Mouse (Mus musculus) T-helper 1 cell (primary cell): Measurements from ENCODE around the gene H2al1a.
"Not testable (repeated sequence)": the region's sequence is repeated elsewhere in the genome, so short reads cannot be mapped to it uniquely, and the experiment has no call there.

Experiments
- in situ Hi-C: fragments of 300-600 bp; cut with MboI, MseI; formaldehyde crosslinking; loops from one replicate; pipeline ENCODE4 v1.15.1; 2025; ENCODE audit warnings: high pct_unique_total_duplicates

Gene H2al1a

DNA sequence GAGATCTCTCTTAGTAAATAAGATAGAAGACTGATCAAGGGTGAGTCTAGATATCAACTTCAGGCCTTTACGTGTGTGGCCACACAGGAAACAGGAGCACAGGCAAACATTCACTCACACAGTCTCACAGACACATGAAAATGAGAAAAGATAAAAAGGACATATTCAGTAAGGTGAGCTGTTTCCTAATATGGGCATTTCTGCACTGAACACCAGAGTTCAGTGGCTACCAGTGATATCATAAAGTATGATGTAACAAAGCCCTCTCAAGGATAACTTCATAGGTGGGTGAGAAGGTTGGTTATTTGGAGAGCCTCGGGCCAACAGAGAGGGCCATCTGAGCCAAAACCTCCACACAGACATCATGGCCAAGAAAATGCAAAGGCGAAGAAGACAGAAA is at the start of gene H2al1a:
Gene H2al1a, plus strand, starts transcription at position 301 of the 400 bp plus-strand sequence.
- in situ Hi-C loops, result not testable (repeated sequence)

DNA sequence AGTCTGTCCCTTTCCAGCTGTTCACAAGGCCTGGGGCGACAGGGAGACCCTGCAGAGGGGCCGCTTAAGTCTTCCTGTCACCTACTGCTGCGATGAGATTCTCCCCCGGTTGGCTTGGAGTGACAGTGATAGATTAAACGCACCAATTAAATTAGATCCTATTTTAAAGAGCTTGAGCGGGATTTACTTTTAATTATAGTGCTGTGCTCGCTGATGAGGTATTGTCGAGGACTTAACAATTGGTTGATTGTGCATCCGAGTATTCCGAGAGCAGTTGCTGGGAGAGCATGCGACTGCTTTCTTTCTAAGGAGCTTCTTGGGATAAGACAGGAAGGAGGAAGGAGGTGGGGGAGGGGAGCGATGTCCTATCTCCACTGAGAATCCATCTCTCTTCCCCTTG is 48.9 kb upstream of the H2al1a start:
- in situ Hi-C loops, result no loop called here

DNA sequence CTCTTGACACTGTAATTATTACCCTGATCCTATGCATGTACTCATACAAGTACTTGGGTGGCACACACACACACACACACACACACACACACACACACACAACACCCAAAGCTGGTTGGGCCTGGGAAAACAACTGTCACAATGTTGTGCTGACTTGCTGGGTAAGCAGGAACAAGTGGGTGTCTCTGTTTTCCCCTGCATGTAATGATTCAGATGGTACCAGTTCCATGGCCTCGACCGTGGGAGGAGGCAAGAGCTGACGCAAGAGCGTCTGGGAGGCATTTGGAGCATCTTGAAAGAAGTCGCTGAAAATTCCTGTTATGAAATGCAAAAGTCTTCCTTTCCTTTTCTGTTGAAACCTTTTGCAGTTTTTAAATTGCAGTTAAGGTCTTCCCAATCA is 45.0 kb upstream of the H2al1a start:
- in situ Hi-C loops, result no loop called here

DNA sequence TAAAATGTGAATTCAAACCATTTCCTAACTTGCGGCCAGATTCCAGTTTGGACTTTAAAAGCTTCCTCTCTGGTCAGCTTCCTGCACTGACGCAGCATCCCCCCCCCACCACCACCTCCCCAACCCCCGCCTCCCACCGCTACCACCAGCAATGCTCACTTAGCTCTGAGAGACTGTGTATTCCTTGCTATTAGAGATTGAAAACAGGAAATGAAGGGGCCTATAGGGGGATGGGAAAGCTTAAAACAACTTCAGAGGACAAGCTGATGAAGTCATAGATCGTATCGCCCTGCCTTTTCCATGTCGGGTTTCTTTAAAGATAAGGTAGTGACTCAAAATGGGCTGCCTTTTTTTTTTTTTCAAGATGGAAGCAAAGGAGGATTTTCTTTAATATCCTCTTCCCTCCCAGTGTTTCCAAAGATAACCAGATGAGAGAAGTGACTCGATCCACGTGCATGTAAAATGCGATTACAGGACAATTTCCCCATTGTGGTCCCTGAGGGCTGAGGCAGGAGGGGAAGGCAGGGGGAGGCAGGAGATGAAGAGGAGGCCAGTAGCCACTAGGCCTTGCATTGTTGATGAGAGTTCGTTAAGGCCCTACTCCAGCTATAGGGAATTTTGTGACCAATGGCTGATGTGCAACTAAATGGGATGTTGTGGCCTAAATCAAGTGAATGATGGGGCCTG is 44.4 kb upstream of the H2al1a start:
- in situ Hi-C loops, result no loop called here

DNA sequence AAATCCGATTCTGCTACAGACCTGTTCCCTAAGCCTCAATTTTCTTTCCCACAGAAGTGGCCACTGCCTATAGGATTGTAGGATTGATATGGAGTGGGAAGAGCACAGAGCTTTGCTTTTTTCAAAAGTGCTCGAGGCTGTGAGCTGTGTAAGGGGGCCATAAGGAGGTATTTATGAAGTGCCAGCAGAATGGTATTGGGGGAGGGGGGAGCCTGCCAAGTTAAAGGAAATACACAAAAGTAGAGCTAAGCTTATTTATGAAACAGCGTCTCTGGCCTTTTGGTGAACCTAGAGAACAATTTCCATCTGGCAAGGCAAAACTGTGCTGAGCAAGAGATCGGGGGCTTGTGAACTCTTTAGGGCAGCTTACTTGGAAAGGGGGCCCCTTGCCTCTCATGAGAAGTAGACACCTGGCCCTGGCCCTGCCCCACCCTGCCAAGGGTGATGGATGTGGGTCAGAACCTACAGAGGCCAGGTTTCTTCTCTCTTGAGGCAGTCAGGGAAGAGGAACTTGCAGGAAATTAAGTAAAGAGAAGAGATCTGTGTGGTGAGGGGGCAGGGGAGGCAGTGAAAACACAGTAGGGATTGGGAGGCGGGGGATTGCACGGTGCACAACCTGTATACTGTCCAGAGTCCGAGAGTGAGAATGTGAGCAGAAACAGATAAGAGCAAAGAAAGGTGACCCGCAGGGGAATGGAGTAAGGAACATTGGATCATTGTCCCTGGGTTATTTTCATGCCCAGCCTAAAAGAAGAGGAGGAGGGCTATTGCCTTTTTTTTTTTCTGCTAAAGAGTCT is 43.3 kb upstream of the H2al1a start:
- in situ Hi-C loops, result no loop called here

DNA sequence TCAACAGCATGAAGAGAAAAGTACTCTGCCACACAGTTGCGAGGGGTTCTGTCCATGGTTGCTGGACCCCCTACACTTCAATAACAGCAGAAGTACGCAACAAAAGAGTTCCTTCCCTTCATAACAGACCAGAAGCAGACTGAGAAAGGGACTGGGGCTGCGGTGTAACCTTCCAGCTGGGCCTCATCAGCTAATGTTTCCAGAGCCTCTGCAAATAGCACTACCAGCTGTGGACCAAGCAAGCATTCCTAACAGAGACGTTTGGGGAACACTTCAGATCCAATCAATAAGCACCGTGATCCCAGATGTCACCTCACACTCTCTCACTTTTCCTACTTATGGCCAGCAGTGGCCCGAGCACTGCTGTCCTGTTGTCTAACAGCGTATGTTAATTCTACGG is 34.1 kb upstream of the H2al1a start:
- in situ Hi-C loops, result no loop called here

DNA sequence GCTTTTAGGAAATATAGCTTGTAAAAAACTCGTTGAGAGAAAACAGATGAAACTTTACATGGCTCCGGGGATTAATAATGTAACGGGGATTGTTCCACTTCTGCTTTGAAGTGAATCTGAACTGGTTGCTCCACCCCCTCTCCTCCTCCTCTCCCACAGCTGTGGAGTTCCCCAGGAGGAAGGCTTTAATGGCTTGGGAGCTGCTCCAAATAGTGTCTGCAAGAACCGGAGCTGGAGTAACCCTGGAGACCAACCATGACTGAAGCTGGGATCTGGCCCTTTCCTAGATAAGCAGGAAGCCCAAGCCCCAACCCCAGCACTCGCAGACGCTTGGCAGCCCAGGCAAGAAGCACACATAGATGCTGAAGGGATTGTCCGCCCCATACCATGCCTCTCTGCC is 31.3 kb upstream of the H2al1a start:
- in situ Hi-C loops, result no loop called here

DNA sequence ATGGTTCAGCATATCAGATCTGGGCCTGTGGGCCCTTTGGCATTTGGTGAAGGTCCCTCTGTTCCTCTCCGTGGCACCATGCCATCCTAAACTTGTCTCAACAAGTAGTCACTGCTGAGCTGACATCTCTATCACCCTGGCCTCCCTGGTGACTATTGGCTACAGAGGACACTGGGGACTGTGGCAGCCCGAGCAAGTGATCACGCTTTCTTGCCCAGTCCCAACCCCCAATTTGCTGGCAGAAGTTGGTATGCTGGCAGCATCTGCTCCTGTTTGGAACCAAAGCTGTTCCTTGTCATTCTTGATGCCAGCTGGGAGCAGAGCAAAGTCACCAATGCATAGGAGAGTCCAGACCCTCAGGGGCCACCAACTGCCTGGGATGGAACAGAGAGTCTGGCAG is 30.0 kb upstream of the H2al1a start:
- in situ Hi-C loops, result no loop called here

DNA sequence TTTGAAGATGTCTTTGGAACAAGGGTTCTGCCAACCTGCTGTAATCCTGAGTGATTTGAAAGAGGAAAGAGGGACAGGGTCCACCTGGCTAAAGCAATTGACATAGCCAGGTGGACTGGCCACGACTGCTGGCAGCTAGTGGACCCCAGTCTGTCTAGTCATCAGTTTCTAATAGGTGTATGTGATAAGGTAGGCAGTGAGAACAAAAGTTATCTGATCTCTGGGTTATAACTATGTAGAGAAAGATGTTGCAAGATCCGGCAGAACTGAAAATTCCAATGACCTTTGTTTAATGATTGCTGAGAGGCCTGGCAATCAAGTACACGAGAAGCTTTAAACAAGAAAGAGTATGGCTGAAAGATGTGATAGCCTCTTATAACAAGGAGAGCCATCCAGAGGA is 25.9 kb upstream of the H2al1a start:
- in situ Hi-C loops, result no loop called here

DNA sequence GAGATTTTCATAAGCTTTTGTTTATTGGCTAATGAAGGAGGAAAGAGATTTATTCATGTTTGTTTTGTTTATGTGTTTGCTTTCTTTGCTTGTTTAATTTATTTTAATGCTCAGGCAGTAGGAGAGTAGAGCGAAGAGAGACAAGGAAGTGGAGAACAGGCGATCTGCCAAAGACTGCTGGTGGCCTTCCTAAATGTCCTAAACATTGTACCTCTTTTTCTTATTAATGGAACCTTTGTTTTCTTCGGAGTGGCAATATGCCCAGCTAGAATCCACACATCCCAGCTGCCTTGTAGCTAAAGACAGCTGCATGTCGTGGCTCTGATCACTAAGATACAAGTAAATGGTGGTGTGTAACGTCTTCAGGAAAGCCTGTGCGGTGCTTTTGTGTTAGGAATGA is 22.0 kb upstream of the H2al1a start:
- in situ Hi-C loops, result no loop called here

DNA sequence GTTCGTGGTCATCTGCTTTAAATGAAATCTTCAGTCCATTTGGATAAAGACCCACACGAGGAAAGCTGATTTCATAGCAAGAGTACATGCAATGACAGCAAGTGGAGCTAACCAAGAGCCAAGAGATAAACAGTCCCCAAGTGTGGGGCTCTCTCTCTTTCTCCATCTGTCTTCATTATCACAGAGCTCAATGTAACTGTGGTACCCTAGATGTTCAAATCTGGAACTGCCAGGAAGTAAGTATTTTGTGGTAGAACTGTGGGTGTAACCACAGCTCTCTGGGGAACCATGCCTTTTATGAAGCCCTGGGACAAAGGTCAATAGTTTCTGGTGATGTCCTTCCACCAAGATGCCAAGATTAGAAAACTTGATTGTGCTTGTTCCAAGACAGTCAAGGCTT is 18.3 kb upstream of the H2al1a start:
- in situ Hi-C loops, result loop anchor here (5.0 kb wide), 1 partner anchor 37 kb away; the partner anchor contains the start of genes H2al1f and H2al1g

DNA sequence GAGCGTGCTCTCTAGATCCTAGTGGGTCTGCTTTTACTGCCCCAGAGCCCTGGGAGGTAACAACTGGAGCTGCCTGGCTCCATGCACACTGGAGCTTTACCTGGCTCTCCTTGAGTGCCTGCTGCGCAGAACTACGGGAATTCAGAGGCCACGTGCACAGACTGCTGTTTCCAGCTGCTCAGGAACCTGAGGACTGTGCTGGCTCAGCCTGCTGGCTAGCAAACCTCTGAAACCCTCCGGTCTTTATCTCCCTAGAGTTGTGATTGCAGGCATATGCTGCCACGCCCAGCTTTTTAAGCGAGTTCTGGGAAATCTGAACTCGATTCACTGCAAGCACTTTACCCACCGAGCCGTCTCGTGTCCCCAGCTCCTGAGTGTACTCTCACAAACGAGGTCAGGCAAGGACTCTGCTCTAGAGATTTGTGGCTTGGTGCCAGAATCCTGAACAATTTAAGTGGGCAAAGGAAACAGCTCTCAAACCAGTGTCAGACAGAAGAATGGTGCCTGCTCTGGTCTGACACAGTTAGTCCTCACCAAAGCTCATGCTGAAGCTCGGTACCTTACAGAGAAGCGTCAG is 10.7 kb upstream of the H2al1a start:
- in situ Hi-C loops, result no loop called here

DNA sequence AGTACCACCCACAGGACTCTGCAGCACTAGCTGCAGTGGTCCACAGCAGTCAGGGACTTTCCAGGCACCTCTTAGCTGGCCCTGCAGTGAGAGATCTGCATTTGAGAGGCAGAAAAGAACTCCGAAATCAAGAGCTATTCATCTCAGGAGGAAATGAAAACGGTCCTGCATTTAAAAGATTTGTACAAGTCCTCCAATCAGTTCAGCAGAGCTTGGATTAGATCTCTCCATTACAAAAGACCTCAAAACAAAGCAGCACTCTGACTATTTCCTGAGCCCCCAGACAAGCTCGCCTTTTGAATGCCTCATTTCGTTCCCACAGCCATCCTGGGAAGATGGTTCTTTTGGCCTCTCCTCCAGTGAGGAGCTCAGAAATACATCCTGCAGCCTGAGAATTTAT is 9.8 kb upstream of the H2al1a start:
- in situ Hi-C loops, result no loop called here

DNA sequence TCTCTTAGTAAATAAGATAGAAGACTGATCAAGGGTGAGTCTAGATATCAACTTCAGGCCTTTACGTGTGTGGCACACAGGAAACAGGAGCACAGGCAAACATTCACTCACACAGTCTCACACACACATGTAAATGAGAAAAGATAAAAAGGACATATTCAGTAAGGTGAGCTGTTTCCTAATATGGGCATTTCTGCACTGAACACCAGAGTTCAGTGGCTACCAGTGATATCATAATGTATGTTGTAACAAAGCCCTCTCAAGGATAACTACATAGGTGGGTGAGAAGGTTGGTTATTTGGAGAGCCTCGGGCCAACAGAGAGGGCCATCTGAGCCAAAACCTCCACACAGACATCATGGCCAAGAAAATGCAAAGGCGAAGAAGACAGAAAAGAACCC is 3.1 kb downstream of the H2al1a start, which contains the start of gene H2al1b:
Gene H2al1b, plus strand, starts transcription at position 301 of the 400 bp plus-strand sequence.
- in situ Hi-C loops, result loop anchor here (25.0 kb wide), 2 partner anchors 690 to 1440 kb away; no protein-coding TSS in a partner anchor

DNA sequence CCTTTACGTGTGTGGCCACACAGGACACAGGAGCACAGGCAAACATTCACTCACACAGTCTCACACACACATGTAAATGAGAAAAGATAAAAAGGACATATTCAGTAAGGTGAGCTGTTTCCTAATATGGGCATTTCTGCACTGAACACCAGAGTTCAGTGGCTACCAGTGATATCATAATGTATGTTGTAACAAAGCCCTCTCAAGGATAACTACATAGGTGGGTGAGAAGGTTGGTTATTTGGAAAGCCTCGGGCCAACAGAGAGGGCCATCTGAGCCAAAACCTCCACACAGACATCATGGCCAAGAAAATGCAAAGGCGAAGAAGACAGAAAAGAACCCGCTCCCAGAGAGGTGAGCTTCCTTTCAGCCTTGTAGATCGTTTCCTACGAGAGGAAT is 6.3 kb downstream of the H2al1a start, which contains the start of gene H2al1c:
Gene H2al1c, plus strand, starts transcription at position 301 of the 400 bp plus-strand sequence.
- in situ Hi-C loops, result loop anchor here (25.0 kb wide), 2 partner anchors 693 to 1443 kb away; no protein-coding TSS in a partner anchor

DNA sequence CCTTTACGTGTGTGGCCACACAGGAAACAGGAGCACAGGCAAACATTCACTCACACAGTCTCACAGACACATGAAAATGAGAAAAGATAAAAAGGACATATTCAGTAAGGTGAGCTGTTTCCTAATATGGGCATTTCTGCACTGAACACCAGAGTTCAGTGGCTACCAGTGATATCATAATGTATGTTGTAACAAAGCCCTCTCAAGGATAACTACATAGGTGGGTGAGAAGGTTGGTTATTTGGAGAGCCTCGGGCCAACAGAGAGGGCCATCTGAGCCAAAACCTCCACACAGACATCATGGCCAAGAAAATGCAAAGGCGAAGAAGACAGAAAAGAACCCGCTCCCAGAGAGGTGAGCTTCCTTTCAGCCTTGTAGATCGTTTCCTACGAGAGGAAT is 9.5 kb downstream of the H2al1a start, which contains the start of gene H2al1d:
Gene H2al1d, plus strand, starts transcription at position 301 of the 400 bp plus-strand sequence.
- in situ Hi-C loops, result loop anchor here (25.0 kb wide), 2 partner anchors 696 to 1446 kb away; no protein-coding TSS in a partner anchor

DNA sequence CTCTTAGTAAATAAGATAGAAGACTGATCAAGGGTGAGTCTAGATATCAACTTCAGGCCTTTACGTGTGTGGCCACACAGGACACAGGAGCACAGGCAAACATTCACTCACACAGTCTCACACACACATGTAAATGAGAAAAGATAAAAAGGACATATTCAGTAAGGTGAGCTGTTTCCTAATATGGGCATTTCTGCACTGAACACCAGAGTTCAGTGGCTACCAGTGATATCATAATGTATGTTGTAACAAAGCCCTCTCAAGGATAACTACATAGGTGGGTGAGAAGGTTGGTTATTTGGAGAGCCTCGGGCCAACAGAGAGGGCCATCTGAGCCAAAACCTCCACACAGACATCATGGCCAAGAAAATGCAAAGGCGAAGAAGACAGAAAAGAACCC is 12.6 kb downstream of the H2al1a start, which contains the start of gene H2al1e:
Gene H2al1e, plus strand, starts transcription at position 301 of the 400 bp plus-strand sequence.
- in situ Hi-C loops, result loop anchor here (25.0 kb wide), 2 partner anchors 699 to 1449 kb away; no protein-coding TSS in a partner anchor

DNA sequence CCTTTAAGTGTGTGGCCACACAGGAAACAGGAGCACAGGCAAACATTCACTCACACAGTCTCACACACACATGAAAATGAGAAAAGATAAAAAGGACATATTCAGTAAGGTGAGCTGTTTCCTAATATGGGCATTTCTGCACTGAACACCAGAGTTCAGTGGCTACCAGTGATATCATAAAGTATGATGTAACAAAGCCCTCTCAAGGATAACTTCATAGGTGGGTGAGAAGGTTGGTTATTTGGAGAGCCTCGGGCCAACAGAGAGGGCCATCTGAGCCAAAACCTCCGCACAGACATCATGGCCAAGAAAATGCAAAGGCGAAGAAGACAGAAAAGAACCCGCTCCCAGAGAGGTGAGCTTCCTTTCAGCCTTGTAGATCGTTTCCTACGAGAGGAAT is 15.8 kb downstream of the H2al1a start, which contains the start of gene H2al1f:
Gene H2al1f, plus strand, starts transcription at position 301 of the 400 bp plus-strand sequence.
- in situ Hi-C loops, result loop anchor here (5.0 to 25.0 kb wide), 3 partner anchors 33 to 1453 kb away; no protein-coding TSS in a partner anchor

DNA sequence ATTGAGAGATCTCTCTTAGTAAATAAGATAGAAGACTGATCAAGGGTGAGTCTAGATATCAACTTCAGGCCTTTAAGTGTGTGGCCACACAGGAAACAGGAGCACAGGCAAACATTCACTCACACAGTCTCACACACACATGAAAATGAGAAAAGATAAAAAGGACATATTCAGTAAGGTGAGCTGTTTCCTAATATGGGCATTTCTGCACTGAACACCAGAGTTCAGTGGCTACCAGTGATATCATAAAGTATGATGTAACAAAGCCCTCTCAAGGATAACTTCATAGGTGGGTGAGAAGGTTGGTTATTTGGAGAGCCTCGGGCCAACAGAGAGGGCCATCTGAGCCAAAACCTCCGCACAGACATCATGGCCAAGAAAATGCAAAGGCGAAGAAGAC is 18.9 kb downstream of the H2al1a start, which contains the start of gene H2al1g:
Gene H2al1g, plus strand, starts transcription at position 301 of the 400 bp plus-strand sequence.
- in situ Hi-C loops, result loop anchor here (5.0 to 25.0 kb wide), 3 partner anchors 36 to 1456 kb away; no protein-coding TSS in a partner anchor

DNA sequence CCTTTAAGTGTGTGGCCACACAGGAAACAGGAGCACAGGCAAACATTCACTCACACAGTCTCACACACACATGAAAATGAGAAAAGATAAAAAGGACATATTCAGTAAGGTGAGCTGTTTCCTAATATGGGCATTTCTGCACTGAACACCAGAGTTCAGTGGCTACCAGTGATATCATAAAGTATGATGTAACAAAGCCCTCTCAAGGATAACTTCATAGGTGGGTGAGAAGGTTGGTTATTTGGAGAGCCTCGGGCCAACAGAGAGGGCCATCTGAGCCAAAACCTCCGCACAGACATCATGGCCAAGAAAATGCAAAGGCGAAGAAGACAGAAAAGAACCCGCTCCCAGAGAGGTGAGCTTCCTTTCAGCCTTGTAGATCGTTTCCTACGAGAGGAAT is 22.1 kb downstream of the H2al1a start, which contains the start of gene H2al1h:
Gene H2al1h, plus strand, starts transcription at position 301 of the 400 bp plus-strand sequence.
- in situ Hi-C loops, result loop anchor here (25.0 kb wide), 2 partner anchors 709 to 1459 kb away; no protein-coding TSS in a partner anchor

DNA sequence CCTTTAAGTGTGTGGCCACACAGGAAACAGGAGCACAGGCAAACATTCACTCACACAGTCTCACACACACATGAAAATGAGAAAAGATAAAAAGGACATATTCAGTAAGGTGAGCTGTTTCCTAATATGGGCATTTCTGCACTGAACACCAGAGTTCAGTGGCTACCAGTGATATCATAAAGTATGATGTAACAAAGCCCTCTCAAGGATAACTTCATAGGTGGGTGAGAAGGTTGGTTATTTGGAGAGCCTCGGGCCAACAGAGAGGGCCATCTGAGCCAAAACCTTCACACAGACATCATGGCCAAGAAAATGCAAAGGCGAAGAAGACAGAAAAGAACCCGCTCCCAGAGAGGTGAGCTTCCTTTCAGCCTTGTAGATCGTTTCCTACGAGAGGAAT is 25.3 kb downstream of the H2al1a start, which contains the start of gene H2al1i:
Gene H2al1i, plus strand, starts transcription at position 301 of the 400 bp plus-strand sequence.
- in situ Hi-C loops, result loop anchor here (25.0 kb wide), 2 partner anchors 712 to 1462 kb away; no protein-coding TSS in a partner anchor
